Mouse (Mus musculus): ENCODE measurements around the gene Lipm. TPM values are rescaled to one million over a fixed set of nuclear protein-coding genes. Genes with fewer than 3 reads are reported as not detected.

The Lipm gene
- polyA plus RNA-seq, 1 experiment from 2014 or later: 0.91 TPM

DNA sequence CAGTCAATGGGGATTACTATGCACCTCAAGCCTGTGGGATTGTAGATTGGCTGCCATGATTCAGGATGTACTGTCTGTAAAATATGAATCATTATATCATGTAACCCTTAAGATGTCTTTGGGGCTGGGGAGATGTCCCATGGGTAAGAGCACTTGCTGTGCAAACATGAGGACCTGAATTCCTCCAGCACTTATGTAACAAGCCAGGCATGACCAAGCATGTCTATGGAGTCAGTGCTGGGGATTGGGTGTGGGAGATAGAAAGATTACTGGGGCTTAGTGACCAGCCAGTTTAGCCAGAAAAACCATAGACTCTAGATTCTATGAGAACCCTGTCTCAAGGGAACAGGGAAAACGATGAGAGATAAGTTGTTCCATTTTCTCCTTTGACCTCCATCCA lies 18.4 kb downstream of the Lipm start:
- ATAC-seq (ENCODE audit: insufficient read depth, low FRiP score, low read depth): no peak
- 35% methylated on average over 1 of the region's 1 CpGs for WGBS
- Histone ChIP-seq H3K9ac (no peak overlapping the region), H3K27me3 (replicated peaks) (no peaks in the 10 kb centered on the region), H3K36me3 (no peaks in the 10 kb centered on the region), H3K4me3 (replicated peaks) (no peak overlapping the region), H3K9me3 (no peaks in the 10 kb centered on the region), H3K4me1 (no peaks in the 10 kb centered on the region), H3K4me2 (no peak overlapping the region), H3K27ac (no peak overlapping the region)

DNA sequence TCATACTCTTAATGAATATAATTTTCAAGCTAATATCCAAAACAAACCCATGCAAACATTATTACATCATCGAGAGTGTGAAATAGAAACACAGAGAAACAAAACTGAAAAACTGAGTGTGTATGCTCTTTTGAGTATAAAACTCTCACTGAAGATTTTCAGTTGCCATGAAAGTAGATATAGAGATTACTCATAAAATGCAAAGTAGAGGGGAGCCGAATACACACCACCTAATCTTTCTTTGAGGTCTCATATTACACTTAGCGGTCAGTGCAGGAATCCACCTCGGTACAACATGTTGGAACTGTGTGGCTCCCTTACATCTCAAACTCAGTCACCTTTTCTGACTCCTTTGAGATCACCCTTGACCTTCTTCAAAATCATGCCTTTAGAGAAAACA lies 18.9 kb downstream of the Lipm start:
- 67% methylated on average over 4 of the region's 4 CpGs for WGBS
- H3K9me3 ChIP-seq: no peaks in the 10 kb centered on the region
- no peak overlapping the region for H3K27ac ChIP-seq
- no peak overlapping the region for H3K4me2 ChIP-seq
- no peak overlapping the region for H3K9ac ChIP-seq
- no peaks in the 10 kb centered on the region for H3K4me1 ChIP-seq
- no peaks in the 10 kb centered on the region for H3K27me3 ChIP-seq (replicated peaks)
- ATAC-seq (ENCODE audit: insufficient read depth, low FRiP score, low read depth): no peak
- no peak overlapping the region for H3K4me3 ChIP-seq (replicated peaks)
- no peaks in the 10 kb centered on the region for H3K36me3 ChIP-seq

DNA sequence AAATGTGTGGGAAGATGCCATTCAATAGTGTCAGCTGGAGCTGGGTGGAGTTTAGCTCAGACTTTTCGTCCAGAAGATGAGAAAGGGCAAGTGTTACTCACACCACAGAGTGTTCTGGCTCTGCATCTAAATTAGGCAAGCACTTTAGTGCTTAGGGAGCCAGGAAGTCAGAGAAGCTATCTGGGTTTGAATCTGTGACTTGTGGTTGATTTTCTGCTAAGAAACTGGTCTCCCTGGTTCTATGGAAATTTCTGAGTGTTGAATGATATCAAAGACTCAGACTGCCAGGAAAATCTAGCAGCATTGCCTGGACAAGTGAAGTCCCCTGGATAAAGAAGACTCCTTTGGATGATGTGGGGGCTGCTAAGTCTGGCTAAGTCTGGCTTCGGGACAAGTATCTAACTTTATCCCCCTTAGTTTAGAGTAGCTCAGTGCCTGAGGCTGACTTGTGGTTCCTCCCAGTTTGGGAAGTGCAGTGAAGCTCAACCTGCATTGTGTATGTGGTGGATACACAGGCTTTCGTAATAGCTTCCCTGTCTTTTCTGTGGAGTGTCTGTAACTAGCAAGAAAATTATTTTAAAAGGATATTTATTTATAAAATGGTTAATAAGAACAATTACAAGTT lies 19.5 kb downstream of the Lipm start:
- Histone ChIP-seq H3K27me3 (replicated peaks) (no peaks in the 10 kb centered on the region), H3K4me1 (no peaks in the 10 kb centered on the region), H3K9ac (no peak overlapping the region), H3K36me3 (no peaks in the 10 kb centered on the region), H3K4me2 (no peak overlapping the region), H3K27ac (no peak overlapping the region), H3K4me3 (replicated peaks) (no peak overlapping the region), H3K9me3 (no peaks in the 10 kb centered on the region)
- WGBS: 53% methylated on average over 3 of the region's 3 CpGs
- no peak for ATAC-seq (ENCODE audit: insufficient read depth, low FRiP score, low read depth)

DNA sequence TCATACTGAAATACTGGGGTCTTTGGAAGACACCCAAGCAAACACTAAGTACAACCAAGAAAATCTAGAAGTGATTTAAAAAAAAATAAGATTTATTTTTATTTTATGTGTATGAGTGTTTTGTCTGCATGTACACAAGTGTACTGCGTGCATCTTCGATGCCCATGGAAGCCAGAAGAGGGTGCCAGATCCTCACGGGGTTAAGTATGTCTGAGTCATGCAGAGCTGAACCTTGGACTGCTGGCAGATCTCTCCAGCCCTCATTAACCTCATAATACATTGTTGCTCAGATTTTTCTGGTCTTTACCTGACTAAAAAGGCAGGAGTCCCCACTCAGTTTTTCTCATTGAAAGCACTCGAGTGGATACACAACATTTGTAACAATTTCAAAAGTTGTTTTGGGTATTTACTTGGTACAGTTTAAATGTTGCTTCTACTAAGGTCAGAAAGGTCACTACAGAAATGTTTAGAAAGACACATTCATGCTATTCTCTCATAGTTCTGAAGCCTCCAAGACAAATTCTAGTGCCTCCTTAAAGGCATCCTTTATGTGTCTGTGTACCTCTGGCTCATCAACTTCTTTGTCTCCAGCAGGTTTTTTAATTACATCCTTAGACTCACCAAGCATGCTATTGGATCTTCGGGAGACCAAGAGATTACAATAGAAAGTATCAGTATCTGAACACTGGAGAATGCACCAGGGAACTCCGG lies 38.1 kb downstream of the Lipm start:
- H3K4me2 ChIP-seq: no peak overlapping the region
- no peaks in the 10 kb centered on the region for H3K9me3 ChIP-seq
- no peak overlapping the region for H3K27ac ChIP-seq
- H3K4me1 ChIP-seq: no peaks in the 10 kb centered on the region
- H3K36me3 ChIP-seq: no peaks in the 10 kb centered on the region
- 84% methylated on average over 6 of the region's 6 CpGs for WGBS
- no peak overlapping the region for H3K4me3 ChIP-seq (replicated peaks)
- no peak overlapping the region for H3K9ac ChIP-seq
- no peak for ATAC-seq (ENCODE audit: insufficient read depth, low FRiP score, low read depth)
- H3K27me3 ChIP-seq (replicated peaks): no peaks in the 10 kb centered on the region

DNA sequence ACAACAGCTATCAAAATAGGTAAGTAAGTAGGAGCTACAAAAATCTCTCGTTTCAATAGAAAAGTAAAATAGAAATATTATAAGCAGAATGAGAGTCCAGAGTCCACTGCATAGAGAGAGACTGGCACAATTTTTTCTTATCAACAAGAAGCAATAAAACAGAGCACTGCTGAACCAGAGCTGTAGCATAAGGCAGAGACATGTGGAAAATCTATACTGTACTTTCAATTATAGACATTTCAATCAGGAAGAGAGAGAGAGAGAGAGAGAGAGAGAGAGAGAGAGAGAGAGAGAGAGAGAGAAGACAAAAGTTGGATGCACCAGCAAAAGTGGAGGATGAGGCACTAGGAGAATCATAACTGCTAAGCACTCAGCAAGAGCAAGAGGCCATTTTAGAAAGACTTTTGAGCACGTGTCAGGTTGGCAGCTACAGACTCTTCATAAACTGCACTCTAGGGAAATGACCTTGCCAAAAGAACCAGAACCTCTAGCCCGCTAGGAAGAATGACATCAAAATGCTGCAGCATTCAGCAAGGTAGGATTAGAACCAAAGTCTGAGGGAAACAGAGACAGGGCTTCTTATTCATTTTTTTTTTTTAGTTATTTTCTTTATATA lies 38.8 kb downstream of the Lipm start:
- ATAC-seq (ENCODE audit: insufficient read depth, low FRiP score, low read depth): no peak
- Histone ChIP-seq H3K27ac (no peak overlapping the region), H3K4me2 (no peak overlapping the region), H3K36me3 (no peaks in the 10 kb centered on the region), H3K27me3 (replicated peaks) (no peaks in the 10 kb centered on the region), H3K4me1 (no peaks in the 10 kb centered on the region), H3K9ac (no peak overlapping the region), H3K4me3 (replicated peaks) (no peak overlapping the region), H3K9me3 (no peaks in the 10 kb centered on the region)
- 78% methylated on average over 3 of the region's 3 CpGs for WGBS

DNA sequence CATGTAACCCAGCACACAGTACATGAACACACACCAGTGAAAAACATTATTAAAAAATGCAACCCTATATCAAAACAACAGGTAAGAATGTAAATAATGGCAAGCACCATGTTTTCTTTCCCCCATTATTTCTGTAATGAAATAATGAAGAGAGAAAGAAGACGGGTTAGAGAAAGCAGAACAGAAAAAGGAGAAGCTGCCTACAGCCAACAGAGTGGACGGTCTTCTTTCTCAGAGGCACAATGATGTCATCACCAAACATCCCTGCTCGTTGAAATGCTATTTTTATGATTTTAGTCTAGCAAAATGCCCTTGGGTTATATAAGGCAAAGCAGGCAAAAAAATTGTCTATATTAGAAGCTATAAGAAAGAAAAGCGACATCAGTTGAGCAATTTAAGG lies 47.7 kb downstream of the Lipm start:
- H3K4me2 ChIP-seq: no peak overlapping the region
- H3K27me3 ChIP-seq (replicated peaks): no peaks in the 10 kb centered on the region
- H3K4me3 ChIP-seq (replicated peaks): no peak overlapping the region
- no peak for ATAC-seq (ENCODE audit: insufficient read depth, low FRiP score, low read depth)
- H3K4me1 ChIP-seq: no peaks in the 10 kb centered on the region
- no peaks in the 10 kb centered on the region for H3K9me3 ChIP-seq
- 63% methylated on average over 4 of the region's 4 CpGs for WGBS
- H3K9ac ChIP-seq: no peak overlapping the region
- no peaks in the 10 kb centered on the region for H3K36me3 ChIP-seq
- no peak overlapping the region for H3K27ac ChIP-seq

DNA sequence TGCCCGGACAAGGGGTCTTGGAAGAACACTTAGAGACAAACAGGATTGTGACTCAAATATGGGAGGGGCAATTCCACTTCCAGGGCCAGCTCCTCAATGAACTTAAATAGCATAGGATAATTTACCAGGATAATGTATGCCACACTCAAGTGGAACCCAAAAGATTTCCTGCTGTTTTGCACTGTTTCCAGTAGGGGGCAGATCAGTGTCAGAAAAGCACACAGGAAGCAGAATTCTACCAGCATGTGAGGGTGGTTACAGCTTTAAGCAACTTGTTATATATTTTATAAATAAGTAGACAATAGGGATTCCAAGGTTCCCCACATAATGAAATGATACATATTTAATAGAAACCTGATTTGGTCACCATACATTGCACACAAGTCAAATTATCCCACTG lies 51.2 kb downstream of the Lipm start:
- no peak for ATAC-seq (ENCODE audit: insufficient read depth, low FRiP score, low read depth)
- H3K4me3 ChIP-seq (replicated peaks): no peak overlapping the region
- no peak overlapping the region for H3K4me2 ChIP-seq
- H3K9ac ChIP-seq: no peak overlapping the region
- H3K27me3 ChIP-seq (replicated peaks): no peaks in the 10 kb centered on the region
- H3K4me1 ChIP-seq: no peaks in the 10 kb centered on the region
- WGBS: 79% methylated on average over 1 of the region's 1 CpGs
- no peak overlapping the region for H3K27ac ChIP-seq
- no peaks in the 10 kb centered on the region for H3K36me3 ChIP-seq
- H3K9me3 ChIP-seq: no peaks in the 10 kb centered on the region

DNA sequence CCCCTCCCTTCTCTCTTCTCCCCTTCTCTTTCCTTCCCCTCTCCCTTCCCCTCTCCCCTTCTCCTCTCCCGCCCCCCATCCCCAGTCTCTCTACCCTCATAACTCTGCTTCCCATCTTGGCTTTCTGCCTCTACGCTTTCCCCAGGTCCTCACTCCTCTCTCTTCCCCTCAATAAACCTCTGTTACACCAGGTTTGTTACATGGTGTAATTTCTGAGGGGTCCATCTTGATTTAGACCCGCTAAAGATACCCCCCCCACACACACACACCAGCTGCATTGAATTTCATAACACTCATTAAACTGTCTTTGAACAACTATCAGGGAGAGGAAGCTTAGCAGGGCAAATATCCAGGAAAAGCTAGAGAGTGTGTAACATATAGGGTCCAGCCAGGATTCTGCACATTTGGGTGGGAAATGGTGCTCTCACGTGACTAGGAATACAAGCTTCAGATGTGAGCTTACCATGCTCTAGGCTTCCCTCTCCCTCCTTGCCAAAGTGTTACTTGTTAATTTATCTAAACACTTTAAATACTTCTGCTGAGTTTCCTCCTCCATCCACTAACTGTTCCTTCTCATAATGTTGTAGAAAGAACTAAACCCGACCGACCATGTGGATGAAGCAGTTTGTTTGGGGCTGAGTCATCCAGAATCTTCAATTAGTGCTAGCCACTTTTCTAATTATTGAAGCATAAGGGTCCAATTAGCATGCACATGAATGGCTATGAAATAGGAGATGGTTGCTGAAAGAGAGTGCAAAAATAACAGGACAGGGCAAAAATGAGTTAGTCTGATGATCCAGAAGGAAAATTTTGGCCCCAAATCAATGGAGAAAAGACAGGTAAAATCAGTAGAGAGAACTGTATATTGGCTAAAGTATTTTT lies 52.8 kb downstream of the Lipm start:
- no peak overlapping the region for H3K4me2 ChIP-seq
- no peak; the same call in 1 of the 2 replicates for ATAC-seq (ENCODE audit: insufficient read depth, low FRiP score, low read depth)
- WGBS: 75% methylated on average over 6 of the region's 6 CpGs

DNA sequence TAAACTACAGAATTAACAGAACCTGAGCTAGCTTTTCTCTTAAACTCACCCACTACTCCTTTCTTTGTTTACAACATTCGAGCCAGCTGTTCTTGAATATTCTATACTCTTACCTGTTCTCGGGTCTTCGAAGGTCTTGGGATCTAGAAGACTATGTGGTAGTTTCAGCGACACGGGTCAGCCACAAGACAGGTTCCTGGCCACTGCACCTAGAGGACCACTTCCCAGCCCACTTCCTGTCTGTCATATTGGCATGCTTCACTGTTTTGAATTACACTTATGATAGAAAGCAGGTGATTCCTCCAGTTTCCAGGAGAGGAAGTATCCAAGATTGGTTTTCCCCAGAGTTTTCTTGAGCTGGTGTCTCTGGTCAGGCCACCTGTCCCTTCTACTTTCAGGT lies 62.0 kb downstream of the Lipm start:
- H3K4me3 ChIP-seq (replicated peaks): no peak overlapping the region
- 81% methylated on average over 5 of the region's 5 CpGs for WGBS

More for the DNA sequence above, 52.8 kb downstream of the Lipm start:
- Histone ChIP-seq H3K4me1 (no peaks in the 10 kb centered on the region), H3K36me3 (no peaks in the 10 kb centered on the region), H3K9ac (no peak overlapping the region), H3K27ac (no peak overlapping the region), H3K27me3 (replicated peaks) (no peaks in the 10 kb centered on the region), H3K4me3 (replicated peaks) (no peak overlapping the region), H3K9me3 (no peaks in the 10 kb centered on the region)

DNA sequence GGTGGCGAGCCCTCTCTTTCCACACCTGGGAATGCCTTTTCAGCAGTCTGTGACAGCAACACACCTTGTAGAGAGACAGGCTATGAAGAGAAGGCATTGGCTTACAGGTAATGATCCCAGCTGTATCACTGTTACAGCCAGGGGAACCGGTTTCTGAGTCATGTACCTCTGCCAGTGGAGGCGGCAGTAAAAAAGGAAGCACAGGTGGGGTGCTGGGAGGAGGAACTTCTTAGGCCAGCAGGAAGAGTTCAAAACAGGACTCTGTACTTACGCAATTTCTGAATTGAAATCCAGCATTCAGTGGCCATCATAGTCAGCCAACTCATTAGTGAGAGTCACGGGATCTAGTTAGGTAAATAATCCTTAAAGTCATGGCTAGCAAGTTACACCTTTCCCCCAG lies 65.2 kb downstream of the Lipm start, which contains the start of gene Ankrd22:
Gene Ankrd22, minus strand, starts transcription at position 163 of the 400 bp plus-strand sequence.
- WGBS: 57% methylated on average over 5 of the region's 5 CpGs
- no peak within 1 kb of the TSS; the same call in 1 of the 2 replicates for H3K27ac ChIP-seq

More for the DNA sequence above, 62.0 kb downstream of the Lipm start:
- ATAC-seq (ENCODE audit: insufficient read depth, low FRiP score, low read depth): no peak
- no peaks in the 10 kb centered on the region for H3K36me3 ChIP-seq
- H3K27ac ChIP-seq: no peak overlapping the region
- no peak overlapping the region for H3K4me2 ChIP-seq
- H3K4me1 ChIP-seq: no peaks in the 10 kb centered on the region
- no peaks in the 10 kb centered on the region for H3K9me3 ChIP-seq
- H3K9ac ChIP-seq: no peak overlapping the region
- H3K27me3 ChIP-seq (replicated peaks): no peaks in the 10 kb centered on the region

DNA sequence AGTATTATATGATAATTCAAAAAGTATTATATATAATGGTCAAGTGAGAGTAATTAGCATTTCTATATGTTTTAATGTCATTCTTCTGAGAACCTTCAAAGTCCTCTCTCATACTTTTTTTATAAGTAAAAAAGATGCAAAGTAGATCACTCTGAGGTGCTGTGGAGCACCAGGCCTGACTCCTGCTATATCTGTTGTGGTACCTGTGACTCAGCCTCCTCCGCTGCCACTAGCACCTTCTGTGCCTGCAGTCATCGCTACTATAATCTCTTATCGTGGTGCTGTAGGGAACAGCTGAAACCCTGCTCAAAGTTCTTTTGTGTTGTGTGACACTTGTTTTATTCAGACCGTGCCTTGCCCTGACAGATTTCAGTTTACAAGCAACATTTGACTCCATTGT lies 65.7 kb downstream of the Lipm start:
- no peak overlapping the region for H3K9ac ChIP-seq
- no peaks in the 10 kb centered on the region for H3K4me1 ChIP-seq
- no peak overlapping the region for H3K27ac ChIP-seq
- no peaks in the 10 kb centered on the region for H3K36me3 ChIP-seq
- 74% methylated on average over 4 of the region's 4 CpGs for WGBS
- H3K4me2 ChIP-seq: no peak overlapping the region
- H3K4me3 ChIP-seq (replicated peaks): no peak overlapping the region
- no peak for ATAC-seq (ENCODE audit: insufficient read depth, low FRiP score, low read depth)
- no peaks in the 10 kb centered on the region for H3K9me3 ChIP-seq
- no peaks in the 10 kb centered on the region for H3K27me3 ChIP-seq (replicated peaks)

More for the DNA sequence above, 65.2 kb downstream of the Lipm start, which contains the start of gene Ankrd22:
- Histone ChIP-seq H3K4me3 (replicated peaks) (no peak within 1 kb of the TSS), H3K4me2 (no peak within 1 kb of the TSS), H3K36me3 (no peaks in the 10 kb centered on the region), H3K9me3 (no peaks in the 10 kb centered on the region), H3K27me3 (replicated peaks) (no peaks in the 10 kb centered on the region), H3K9ac (no peak within 1 kb of the TSS), H3K4me1 (no peaks in the 10 kb centered on the region)
- peak; percentile 88; the same call in 1 of the 2 replicates for ATAC-seq (ENCODE audit: insufficient read depth, low FRiP score, low read depth)

Measured in stomach, embryonic 15.5 days (tissue).